Mouse (Mus musculus) hindlimb bud, embryonic 11.5 days (tissue): Measurements from ENCODE around the gene Nhp2.

Experiments used
- DNase-seq: peaks from one replicate; pipeline ENCODE4 v3.0.0-alpha.2; 2012; ENCODE audit warnings: low read depth, low spot score; ENCODE audit errors: extremely low spot score

The Nhp2 gene

GRCm38 (mm10) chr11:51619409-51620060 is at the start of gene Nhp2:
Gene Nhp2, plus strand, starts transcription at chr11:51619735.
- DNase-seq = peak; percentile 93

- no peak for DNase-seq
Measured at GRCm38 (mm10) chr11:51576454-51576853, 43.1 kb upstream of the Nhp2 start.

- no peak for DNase-seq
Measured at GRCm38 (mm10) chr11:51577587-51577986, 41.9 kb upstream of the Nhp2 start.

GRCm38 (mm10) chr11:51579024-51579423 is 40.5 kb upstream of the Nhp2 start:
- DNase-seq = no peak

- no peak for DNase-seq
Measured at GRCm38 (mm10) chr11:51582713-51583112, 36.8 kb upstream of the Nhp2 start.

- no peak for DNase-seq
Measured at GRCm38 (mm10) chr11:51584057-51584430, 35.5 kb upstream of the Nhp2 start.

GRCm38 (mm10) chr11:51584431-51585248 is 34.9 kb upstream of the Nhp2 start, which contains the start of gene Phykpl:
Gene Phykpl, plus strand, starts transcription at chr11:51584757.
- peak; percentile 88 for DNase-seq

GRCm38 (mm10) chr11:51585608-51586252 is 33.8 kb upstream of the Nhp2 start:
- DNase-seq = no peak

GRCm38 (mm10) chr11:51586411-51586810 is 33.1 kb upstream of the Nhp2 start:
- no peak for DNase-seq

GRCm38 (mm10) chr11:51587059-51587458 is 32.5 kb upstream of the Nhp2 start:
- DNase-seq = no peak

- DNase-seq = no peak
Measured at GRCm38 (mm10) chr11:51588833-51589232, 30.7 kb upstream of the Nhp2 start.

- DNase-seq = no peak
Measured at GRCm38 (mm10) chr11:51590002-51590401, 29.5 kb upstream of the Nhp2 start.

GRCm38 (mm10) chr11:51591168-51591567 is 28.4 kb upstream of the Nhp2 start:
- no peak for DNase-seq

- DNase-seq = no peak
Measured at GRCm38 (mm10) chr11:51591915-51592314, 27.6 kb upstream of the Nhp2 start.

- no peak for DNase-seq
Measured at GRCm38 (mm10) chr11:51593368-51593767, 26.2 kb upstream of the Nhp2 start.

GRCm38 (mm10) chr11:51593849-51594248 is 25.7 kb upstream of the Nhp2 start:
- no peak for DNase-seq

GRCm38 (mm10) chr11:51594715-51595350 is 24.7 kb upstream of the Nhp2 start:
- no peak for DNase-seq

GRCm38 (mm10) chr11:51595459-51596083 is 24.0 kb upstream of the Nhp2 start:
- no peak for DNase-seq

- no peak for DNase-seq
Measured at GRCm38 (mm10) chr11:51597553-51597952, 22.0 kb upstream of the Nhp2 start.

GRCm38 (mm10) chr11:51602253-51602652 is 17.3 kb upstream of the Nhp2 start:
- no peak for DNase-seq
